Mouse (Mus musculus) hindbrain, embryonic 15.5 days (tissue): ENCODE data around the gene Mctp2. TPM values are rescaled to one million over a fixed set of nuclear protein-coding genes. Genes with fewer than 3 reads are reported as not detected.

ENCODE experiments used
- ATAC-seq: fragments of 200-750 bp; cut with Nextera tagmentation; 2 replicates; pipeline ENCODE4 v1.8.0; 2017; ENCODE audit warnings: low read depth, moderate number of reproducible peaks, moderate TSS enrichment; ENCODE audit not compliant: low FRiP score
- H3K27ac ChIP-seq: fragments of 300-500 bp; sonication (generic); replicated peaks from 2 replicates; pipeline ENCODE4 v1.5.1; 2015; ENCODE audit warnings: mild to moderate bottlenecking, inconsistent platforms
- H3K27me3 ChIP-seq: fragments of 300-500 bp; sonication (generic); 2 replicates; pipeline ENCODE4 v1.6.1; 2015; ENCODE audit warnings: control low read depth, inconsistent platforms
- H3K36me3 ChIP-seq: fragments of 300-500 bp; sonication (generic); 2 replicates; pipeline ENCODE4 v1.6.1; 2015; ENCODE audit warnings: control low read depth, inconsistent platforms
- H3K4me1 ChIP-seq: fragments of 300-500 bp; sonication (generic); replicated peaks from 2 replicates; pipeline ENCODE4 v1.6.1; 2015; ENCODE audit warnings: control low read depth, inconsistent platforms
- H3K4me2 ChIP-seq: fragments of 300-500 bp; sonication (generic); 2 replicates; pipeline ENCODE4 v1.6.1; 2015; ENCODE audit warnings: moderate library complexity, mild to moderate bottlenecking, inconsistent platforms
- H3K4me3 ChIP-seq: fragments of 300-500 bp; sonication (generic); 2 replicates; pipeline ENCODE4 v1.5.1; 2015; ENCODE audit warnings: mild to moderate bottlenecking, inconsistent platforms
- H3K9ac ChIP-seq: fragments of 300-500 bp; sonication (generic); 2 replicates; pipeline ENCODE4 v1.6.1; 2015; ENCODE audit warnings: inconsistent platforms
- H3K9me3 ChIP-seq: fragments of 300-500 bp; sonication (generic); 2 replicates; pipeline ENCODE4 v1.6.1; 2016; ENCODE audit warnings: control low read depth, inconsistent platforms
- WGBS: fragments of 180-500 bp; shearing (Covaris S2); methylation state at CpG from one replicate; pipeline ENCODE4 v1.1.7; 2015; 5-methylcytosine and 5-hydroxymethylcytosine counted together
- polyA plus RNA-seq: library from polyadenylated mRNA; unstranded; fragments of >200 nt; fragmentation: Nextera tagmentation; extraction: Ambion mirVana; gene quantifications from 2 replicates; pipeline ENCODE4 v1.2.1, GENCODE M21; 2015

Mctp2 gene
- polyA plus RNA-seq, 1 experiment from 2014 or later = 0.75 TPM

- WGBS = 40% methylated on average over 7 of the region's 7 CpGs
- no peak overlapping the region for H3K27ac ChIP-seq
- no peak for ATAC-seq
Measured at GRCm38 (mm10) chr7:72150799-72151708, 155.4 kb downstream of the Mctp2 start.

DNA sequence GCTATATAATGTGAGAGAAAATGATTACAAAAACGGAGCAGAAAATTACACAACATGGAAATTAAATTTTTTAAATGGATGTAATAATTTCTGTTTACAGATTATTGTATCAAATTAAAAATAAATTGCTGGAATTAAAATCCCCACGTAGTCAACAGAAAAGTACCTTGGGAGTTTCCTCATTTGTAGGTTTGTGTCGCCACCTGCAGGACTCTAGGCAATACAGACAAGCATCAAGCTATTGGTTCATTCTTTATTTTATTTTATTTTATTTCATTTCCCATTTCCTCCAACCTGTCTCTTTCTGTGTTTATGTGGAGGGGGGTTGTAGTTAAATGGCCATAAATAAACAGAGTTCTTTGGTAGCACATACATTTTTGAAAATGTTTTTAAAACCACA, 157.3 kb downstream of the Mctp2 start:
- H3K4me3 ChIP-seq = no peak overlapping the region
- H3K4me2 ChIP-seq = no peak overlapping the region
- no peaks in the 10 kb centered on the region for H3K9me3 ChIP-seq
- no peaks in the 10 kb centered on the region for H3K36me3 ChIP-seq
- ATAC-seq = no peak
- no peak overlapping the region for H3K9ac ChIP-seq
- no peaks in the 10 kb centered on the region for H3K27me3 ChIP-seq
- H3K27ac ChIP-seq = no peak overlapping the region
- whole genome bisulfite sequencing = 14% methylated on average over 3 of the region's 3 CpGs
- H3K4me1 ChIP-seq = no peaks in the 10 kb centered on the region

More at GRCm38 (mm10) chr7:72150799-72151708, 155.4 kb downstream of the Mctp2 start:
- Histone ChIP-seq H3K27me3 (no peaks in the 10 kb centered on the region), H3K4me3 (no peak overlapping the region), H3K4me2 (no peak overlapping the region), H3K9ac (no peak overlapping the region), H3K4me1 (no peaks in the 10 kb centered on the region), H3K36me3 (no peaks in the 10 kb centered on the region), H3K9me3 (no peaks in the 10 kb centered on the region)

DNA sequence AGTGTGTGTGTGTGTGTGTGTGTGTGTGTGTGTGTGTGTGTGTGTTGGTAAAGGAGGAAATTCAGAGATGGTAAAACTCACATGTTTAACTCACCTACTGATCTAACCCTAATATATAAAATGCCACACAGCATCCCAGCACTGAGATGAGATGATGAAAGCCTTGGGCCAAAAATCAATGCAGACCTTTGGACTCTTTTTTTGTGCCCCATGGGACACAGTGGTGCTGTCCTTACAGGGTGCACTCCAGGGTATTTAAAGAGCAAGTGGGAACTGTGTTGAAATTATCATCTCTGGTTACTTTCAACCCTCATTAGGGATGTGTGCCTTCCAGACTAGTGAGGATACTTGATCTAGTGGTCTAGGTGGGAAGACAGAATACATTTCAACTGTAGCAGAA, 159.6 kb downstream of the Mctp2 start:
- Histone ChIP-seq H3K27ac (no peak overlapping the region), H3K9ac (no peak overlapping the region), H3K36me3 (no peaks in the 10 kb centered on the region), H3K4me3 (no peak overlapping the region), H3K4me1 (no peaks in the 10 kb centered on the region), H3K27me3 (no peaks in the 10 kb centered on the region), H3K4me2 (no peak overlapping the region), H3K9me3 (no peaks in the 10 kb centered on the region)
- no peak for ATAC-seq

DNA sequence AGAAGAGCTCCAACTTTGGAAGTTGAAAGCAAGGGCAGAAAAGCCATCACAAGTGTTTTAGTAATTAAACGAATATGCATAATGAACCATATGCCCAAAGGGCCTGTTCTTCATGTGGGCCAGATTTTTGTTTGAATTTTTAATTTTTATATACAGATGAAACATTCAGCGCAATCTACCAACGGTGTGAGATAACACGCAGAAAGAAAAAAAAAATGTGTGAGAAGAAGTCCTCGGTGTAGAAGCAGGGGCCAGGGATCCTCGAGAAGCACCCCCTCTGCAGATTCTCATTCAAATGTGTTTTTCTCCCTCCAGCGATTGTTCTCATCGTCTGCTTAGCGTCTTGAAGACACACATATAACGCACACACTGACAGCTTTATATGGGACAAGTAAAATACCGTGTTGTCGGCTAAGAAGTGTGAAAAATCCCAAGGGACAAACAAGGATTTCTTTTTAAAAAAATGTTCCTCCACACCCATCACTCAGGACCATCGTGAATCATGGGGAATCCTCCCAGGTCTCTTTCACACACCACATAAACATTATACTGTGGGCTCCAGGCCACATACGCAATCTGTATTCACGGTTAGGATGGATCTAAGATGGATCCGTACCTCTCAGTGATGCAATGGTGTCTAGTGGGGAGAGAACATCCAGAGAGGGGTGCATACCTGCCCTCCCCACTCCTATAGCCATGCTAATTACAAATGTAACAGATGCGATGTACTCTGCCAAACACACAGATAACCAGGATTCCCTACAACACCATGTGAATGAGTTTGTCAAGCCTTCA, 160.5 kb downstream of the Mctp2 start:
- no peaks in the 10 kb centered on the region for H3K9me3 ChIP-seq
- no peaks in the 10 kb centered on the region for H3K27me3 ChIP-seq
- no peak overlapping the region for H3K4me2 ChIP-seq
- ATAC-seq = no peak
- H3K9ac ChIP-seq = no peak overlapping the region
- no peak overlapping the region for H3K27ac ChIP-seq
- no peaks in the 10 kb centered on the region for H3K36me3 ChIP-seq
- H3K4me1 ChIP-seq = no peaks in the 10 kb centered on the region
- 64% methylated on average over 17 of the region's 17 CpGs for WGBS
- H3K4me3 ChIP-seq = no peak overlapping the region

- Histone ChIP-seq H3K9ac (no peak overlapping the region), H3K4me3 (no peak overlapping the region), H3K36me3 (no peaks in the 10 kb centered on the region), H3K27me3 (no peaks in the 10 kb centered on the region), H3K9me3 (no peaks in the 10 kb centered on the region), H3K27ac (no peak overlapping the region), H3K4me2 (no peak overlapping the region), H3K4me1 (no peaks in the 10 kb centered on the region)
- ATAC-seq = no peak
- WGBS = 95% methylated on average over 4 of the region's 4 CpGs
Measured at GRCm38 (mm10) chr7:72138701-72139100, 167.7 kb downstream of the Mctp2 start.

DNA sequence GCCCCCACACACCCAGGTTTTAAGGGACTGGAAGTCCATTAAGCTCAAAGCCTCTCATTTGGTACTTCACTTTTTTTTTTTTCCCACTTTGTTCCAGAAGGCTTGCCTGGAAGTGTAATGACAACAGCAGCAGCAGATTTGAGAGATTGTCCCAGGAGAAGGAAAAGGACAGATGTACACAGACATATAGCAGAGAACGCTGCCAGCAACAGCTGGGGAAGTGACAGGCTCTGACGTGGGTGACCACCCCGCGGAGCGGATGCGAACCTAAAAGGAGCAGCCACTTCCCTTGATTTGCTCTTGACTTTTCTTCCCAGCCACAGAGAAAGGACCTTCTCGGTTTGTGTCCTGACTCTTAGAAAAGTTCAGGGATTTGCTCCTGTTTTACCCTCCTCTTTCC, 185.4 kb downstream of the Mctp2 start:
- no peak for ATAC-seq
- no peaks in the 10 kb centered on the region for H3K27me3 ChIP-seq
- H3K4me1 ChIP-seq = no peaks in the 10 kb centered on the region
- H3K4me3 ChIP-seq = no peak overlapping the region
- H3K27ac ChIP-seq = no peak overlapping the region
- H3K9me3 ChIP-seq = no peaks in the 10 kb centered on the region
- WGBS = 79% methylated on average over 7 of the region's 7 CpGs
- H3K36me3 ChIP-seq = no peaks in the 10 kb centered on the region
- H3K4me2 ChIP-seq = no peak overlapping the region
- H3K9ac ChIP-seq = no peak overlapping the region

DNA sequence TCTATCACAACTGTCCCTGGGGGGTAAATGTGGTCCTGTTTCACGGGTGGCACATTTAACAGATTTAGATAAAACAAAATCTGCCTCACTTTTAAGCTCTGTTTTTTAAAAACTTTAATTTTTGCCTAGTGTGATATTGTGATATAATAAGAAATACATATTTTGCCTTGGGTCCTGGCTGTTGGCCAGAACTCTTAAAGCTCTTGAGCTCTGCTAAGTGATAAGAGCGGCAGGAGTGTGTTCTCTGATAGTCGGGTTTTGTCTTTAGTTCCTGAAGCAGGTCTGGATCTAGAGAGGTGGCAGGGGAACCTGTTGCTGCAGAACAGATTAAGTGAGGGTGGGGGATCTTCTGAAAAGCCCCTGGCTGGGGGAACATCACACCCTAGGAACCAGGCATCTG, 186.7 kb downstream of the Mctp2 start:
- Histone ChIP-seq H3K9me3 (no peaks in the 10 kb centered on the region), H3K27me3 (no peaks in the 10 kb centered on the region), H3K9ac (no peak overlapping the region), H3K36me3 (no peaks in the 10 kb centered on the region), H3K4me3 (no peak overlapping the region), H3K4me2 (no peak overlapping the region), H3K4me1 (no peaks in the 10 kb centered on the region), H3K27ac (no peak overlapping the region)
- ATAC-seq = no peak
- WGBS = 87% methylated on average over 3 of the region's 3 CpGs

- H3K27me3 ChIP-seq = no peaks in the 10 kb centered on the region
- H3K9ac ChIP-seq = no peak overlapping the region
- H3K4me2 ChIP-seq = no peak overlapping the region
- no peak for ATAC-seq
- 88% methylated on average over 4 of the region's 4 CpGs for WGBS
- no peak overlapping the region for H3K27ac ChIP-seq
- H3K4me3 ChIP-seq = no peak overlapping the region
- H3K4me1 ChIP-seq = no peaks in the 10 kb centered on the region
- H3K9me3 ChIP-seq = no peaks in the 10 kb centered on the region
- H3K36me3 ChIP-seq = no peaks in the 10 kb centered on the region
Measured at GRCm38 (mm10) chr7:72117376-72118077, 188.9 kb downstream of the Mctp2 start.

- no peaks in the 10 kb centered on the region for H3K9me3 ChIP-seq
- H3K4me3 ChIP-seq = no peak overlapping the region
- H3K36me3 ChIP-seq = no peaks in the 10 kb centered on the region
- H3K9ac ChIP-seq = no peak overlapping the region
- H3K27me3 ChIP-seq = no peaks in the 10 kb centered on the region
- no peak overlapping the region for H3K27ac ChIP-seq
- no peak overlapping the region for H3K4me2 ChIP-seq
- ATAC-seq = no peak
- no peaks in the 10 kb centered on the region for H3K4me1 ChIP-seq
- WGBS = 92% methylated on average over 2 of the region's 2 CpGs
Measured at GRCm38 (mm10) chr7:72115073-72115472, 191.3 kb downstream of the Mctp2 start.

DNA sequence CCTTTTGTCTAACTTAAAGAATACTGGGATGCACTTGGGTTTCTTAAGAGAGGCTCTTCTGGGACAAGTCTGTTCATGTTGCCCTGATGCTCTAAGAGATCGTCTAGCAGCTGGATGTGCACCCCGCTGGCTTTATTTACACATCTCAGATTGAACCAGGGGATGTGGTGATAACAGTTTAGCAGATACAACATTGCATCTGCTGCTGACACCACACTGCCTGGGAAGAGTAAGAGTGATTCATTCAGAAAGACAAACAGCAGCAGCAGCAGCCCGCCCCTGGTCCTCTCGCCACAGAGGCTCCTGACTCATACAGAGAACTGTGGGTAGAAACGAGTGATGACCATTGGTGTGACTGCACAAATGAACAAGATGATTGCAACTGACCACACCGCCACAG, 195.8 kb downstream of the Mctp2 start:
- Histone ChIP-seq H3K4me3 (no peak overlapping the region), H3K27ac (no peak overlapping the region), H3K4me2 (no peak overlapping the region), H3K4me1 (no peaks in the 10 kb centered on the region), H3K9me3 (no peaks in the 10 kb centered on the region), H3K9ac (no peak overlapping the region), H3K36me3 (no peaks in the 10 kb centered on the region), H3K27me3 (no peaks in the 10 kb centered on the region)
- ATAC-seq = no peak
- WGBS = 64% methylated on average over 6 of the region's 6 CpGs

DNA sequence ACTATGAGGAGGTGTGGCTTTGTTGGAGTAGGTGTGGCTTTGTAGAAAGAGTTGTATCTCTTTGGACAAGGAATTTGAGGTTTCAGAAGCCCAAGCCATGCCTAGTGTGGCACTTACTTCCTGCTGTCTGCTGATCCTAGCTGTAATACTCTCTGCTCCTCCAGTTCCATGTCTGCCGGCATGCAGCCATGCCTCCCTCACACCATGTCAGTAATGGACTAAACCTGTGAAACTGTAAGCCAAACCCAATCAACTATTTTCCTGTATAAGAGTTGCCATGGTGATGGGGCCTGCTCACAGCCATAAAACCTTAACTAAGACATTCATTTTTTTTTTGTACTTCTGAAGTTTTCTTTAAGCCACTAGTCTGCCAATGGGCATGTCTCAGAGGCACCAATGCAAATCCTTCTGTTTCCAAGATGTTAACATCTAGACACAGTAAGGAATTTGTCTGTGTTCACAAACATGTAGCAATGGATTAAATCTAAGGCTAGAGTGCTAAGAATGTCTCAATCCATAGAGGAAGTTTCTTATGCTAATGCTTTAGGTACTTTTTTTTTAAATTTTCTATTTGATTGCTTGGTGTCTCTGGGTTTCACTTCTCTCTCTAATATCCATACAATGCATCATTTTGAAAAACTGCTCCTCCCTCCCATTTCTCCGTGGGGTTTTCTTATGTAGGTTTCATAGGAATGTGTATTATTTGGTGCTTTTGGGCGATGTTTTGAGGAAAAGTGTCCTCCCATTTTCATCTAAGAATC, 197.6 kb downstream of the Mctp2 start:
- Histone ChIP-seq H3K4me3 (no peak overlapping the region), H3K36me3 (no peaks in the 10 kb centered on the region), H3K9ac (no peak overlapping the region), H3K9me3 (no peaks in the 10 kb centered on the region), H3K4me1 (no peaks in the 10 kb centered on the region), H3K27me3 (no peaks in the 10 kb centered on the region), H3K27ac (no peak overlapping the region), H3K4me2 (no peak overlapping the region)
- WGBS = 91% methylated on average over 3 of the region's 3 CpGs
- ATAC-seq = no peak
